Mouse (Mus musculus) heart, postnatal 25 days (tissue): Measurements from ENCODE around the gene Tnfrsf1b. TPM values are rescaled to one million over a fixed set of nuclear protein-coding genes. Genes with fewer than 3 reads are reported as not detected.
"Not testable (repeated sequence)": the region's sequence is repeated elsewhere in the genome, so short reads cannot be mapped to it uniquely, and the experiment has no call there.

Source experiments
- DNase-seq: peaks from one replicate; pipeline ENCODE4 v3.0.0; 2022; ENCODE audit warnings: low spot score
- intact Hi-C: fragments of 180-260 bp; cut with DNase I; formaldehyde crosslinking; loops from one replicate; pipeline ENCODE4 v1.15.1; 2025
- total RNA-seq, 2 experiments: library from RNA; stranded (reverse); gene quantifications; 2 replicates each; pipeline ENCODE4 v1.2.3; 2021

The Tnfrsf1b gene
- total RNA-seq, 2 experiments from 2014 or later = 5.3 to 5.5 TPM

- intact Hi-C loops = no loop called here
- DNase-seq = no peak
These were observed 51.5 kb downstream of the Tnfrsf1b start for GRCm38 (mm10) chr4:145195172-145195571.

- DNase-seq = peak; percentile 71
- intact Hi-C loops = loop anchor here (5.0 kb wide), 1 partner anchor 37 kb away; no protein-coding TSS in a partner anchor
These were observed 52.0 kb downstream of the Tnfrsf1b start, which contains the start of gene Vps13d for GRCm38 (mm10) chr4:145194559-145195162. Gene Vps13d (minus strand): TSS chr4:145195005.

- DNase-seq = peak; percentile 53
- intact Hi-C loops = loop anchor here (5.0 kb wide), 1 partner anchor 37 kb away; no protein-coding TSS in a partner anchor
These were observed 52.6 kb downstream of the Tnfrsf1b start for GRCm38 (mm10) chr4:145193991-145194511.

- intact Hi-C loops = loop anchor here (5.0 kb wide), 1 partner anchor 36 kb away; no protein-coding TSS in a partner anchor
These were observed 53.3 kb downstream of the Tnfrsf1b start for GRCm38 (mm10) chr4:145193406-145193805.

GRCm38 (mm10) chr4:145192686-145193085 is 54.0 kb downstream of the Tnfrsf1b start:
- no peak for DNase-seq
- intact Hi-C loops = loop anchor here (5.0 kb wide), 1 partner anchor 35 kb away; no protein-coding TSS in a partner anchor

More at GRCm38 (mm10) chr4:145193406-145193805, 53.3 kb downstream of the Tnfrsf1b start:
- DNase-seq = no peak

- no peak for DNase-seq
- intact Hi-C loops = no loop called here
These were observed 58.1 kb downstream of the Tnfrsf1b start for GRCm38 (mm10) chr4:145188561-145188960.

- no peak for DNase-seq
- intact Hi-C loops = no loop called here
These were observed 59.1 kb downstream of the Tnfrsf1b start for GRCm38 (mm10) chr4:145187619-145188018.

- intact Hi-C loops = no loop called here
- no peak for DNase-seq
These were observed 67.6 kb downstream of the Tnfrsf1b start for GRCm38 (mm10) chr4:145178918-145179549.

- intact Hi-C loops, DNase-seq: not testable (repeated sequence)
These were observed 81.1 kb downstream of the Tnfrsf1b start for GRCm38 (mm10) chr4:145165542-145165941.

GRCm38 (mm10) chr4:145164111-145164510 is 82.6 kb downstream of the Tnfrsf1b start:
- DNase-seq = no peak
- intact Hi-C loops = loop anchor here (5.0 kb wide), 1 partner anchor 397 kb away; no protein-coding TSS in a partner anchor

Other genes starting within 250 kb of the Tnfrsf1b start
- 10 to 100 TPM; 61.5 to 64.3 TPM for gene Vps13d, start 51.9 kb downstream of the Tnfrsf1b start, total RNA-seq
- gene Tnfrsf8, start 68.3 kb upstream of the Tnfrsf1b start, total RNA-seq = under 1 TPM in 1 of 2 experiments, not detected in 1; 0.08 TPM